Mouse (Mus musculus): Measurements from ENCODE around the gene Mpv17.

- TF ChIP-seq EP300 (IDR thresholded peaks at IDR 0.05; ENCODE audit: insufficient read depth, low read depth, low read length), result no peak
- peak; percentile 8; the same call in 1 of the 2 replicates for TF ChIP-seq POLR2A (IDR thresholded peaks at IDR 0.05; ENCODE audit: insufficient read depth, low read depth, low read length)
- no peak for TF ChIP-seq CTCF (IDR thresholded peaks at IDR 0.05)
Observed at GRCm38 (mm10) chr5:31200327-31200768, 46.3 kb upstream of the Mpv17 start.
